Mouse (Mus musculus) MEL (cell line): ENCODE measurements around the gene D17Wsu92e. TPM values are rescaled to one million over a fixed set of nuclear protein-coding genes. Genes with fewer than 3 reads are reported as not detected.

ENCODE experiments used
- DNase-seq: peaks from one replicate; pipeline ENCODE4 v3.0.0; 2011; ENCODE audit warnings: low read depth, low spot score
- H3K27ac ChIP-seq: 2 replicates; pipeline ENCODE4 v1.5.1; 2012; ENCODE audit warnings: low read depth, mild to moderate bottlenecking, control low read depth, low read length, moderate library complexity; ENCODE audit not compliant: control insufficient read depth
- H3K27me3 ChIP-seq, 2 experiments: fragments of 150-350 bp in 1 of 2; sonication (generic) in 1 of 2; 2 replicates each; pipeline ENCODE4 v1.6.1; 2012; ENCODE audit warnings: low read length in 2 of 2, mild to moderate bottlenecking in 2 of 2, improper control_type of control experiment in 1 of 2, moderate library complexity in 1 of 2; ENCODE audit not compliant: insufficient read depth in 2 of 2, control insufficient read depth in 1 of 2
- H3K36me3 ChIP-seq, 2 experiments: 2 replicates each; pipeline ENCODE4 v1.6.1; 2012 to 2014; ENCODE audit warnings: low read length in 2 of 2, improper control_type of control experiment in 1 of 2, inconsistent platforms in 1 of 2, mild to moderate bottlenecking in 1 of 2; ENCODE audit not compliant: insufficient read depth in 2 of 2, control insufficient read depth in 1 of 2
- H3K4me1 ChIP-seq, 2 experiments: fragments of 150-350 bp in 1 of 2; sonication (generic) in 1 of 2; 2 replicates each; pipeline ENCODE4 v1.6.1; 2012; ENCODE audit warnings: low read length in 2 of 2, improper control_type of control experiment in 1 of 2, mild to moderate bottlenecking in 1 of 2; ENCODE audit not compliant: insufficient read depth in 2 of 2, control insufficient read depth in 1 of 2
- H3K4me3 ChIP-seq, 2 experiments: fragments of 150-350 bp in 1 of 2; sonication (generic) in 1 of 2; 2 replicates each; pipeline ENCODE4 v1.5.1; 2012; ENCODE audit warnings: low read depth in 2 of 2, low read length in 2 of 2, mild to moderate bottlenecking in 2 of 2, moderate library complexity in 2 of 2, control low read depth in 1 of 2, improper control_type of control experiment in 1 of 2; ENCODE audit not compliant: control insufficient read depth in 1 of 2, insufficient read depth in 1 of 2
- H3K79me2 ChIP-seq: 2 replicates; pipeline ENCODE4 v1.6.1; 2012; ENCODE audit warnings: mild to moderate bottlenecking, low read length, moderate library complexity; ENCODE audit not compliant: control insufficient read depth, poor library complexity, insufficient read depth
- H3K9ac ChIP-seq: 2 replicates; pipeline ENCODE4 v1.6.1; 2012; ENCODE audit warnings: low read depth, mild to moderate bottlenecking, control low read depth, low read length, moderate library complexity; ENCODE audit not compliant: control insufficient read depth, poor library complexity, severe bottlenecking
- H3K9me3 ChIP-seq: fragments of 150-350 bp; sonication (generic); replicated peaks from 2 replicates; pipeline ENCODE4 v1.6.1; 2012; ENCODE audit warnings: mild to moderate bottlenecking, low read length, improper control_type of control experiment, moderate library complexity; ENCODE audit not compliant: insufficient read depth
- CHD1 ChIP-seq: IDR thresholded peaks from 2 replicates; pipeline ENCODE4 v1.6.1; 2012; ENCODE audit warnings: low read depth, mild to moderate bottlenecking, inconsistent platforms, low read length, improper control_type of control experiment
- CHD2 ChIP-seq: IDR thresholded peaks from 2 replicates; pipeline ENCODE4 v1.6.1; 2011; ENCODE audit warnings: low read length, improper control_type of control experiment
- E2F4 ChIP-seq: IDR thresholded peaks from 2 replicates; pipeline ENCODE4 v1.6.1; 2011; ENCODE audit warnings: low read depth, low read length, improper control_type of control experiment, borderline replicate concordance
- EP300 ChIP-seq, 2 experiments: IDR thresholded peaks; 2 replicates each; pipeline ENCODE4 v1.6.1; 2011; ENCODE audit warnings: improper control_type of control experiment in 2 of 2, low read length in 2 of 2, low read depth in 1 of 2, mild to moderate bottlenecking in 1 of 2
- ETS1 ChIP-seq: IDR thresholded peaks from 2 replicates; pipeline ENCODE4 v1.6.1; 2012; ENCODE audit warnings: low read depth, mild to moderate bottlenecking, inconsistent platforms, low read length, improper control_type of control experiment, moderate library complexity
- GABPA ChIP-seq: IDR thresholded peaks from 2 replicates; pipeline ENCODE4 v1.6.1; 2012; ENCODE audit warnings: low read depth, mild to moderate bottlenecking, inconsistent platforms, low read length, improper control_type of control experiment, moderate library complexity
- MAFK ChIP-seq: IDR thresholded peaks from 2 replicates; pipeline ENCODE4 v1.6.1; 2011; ENCODE audit warnings: low read depth, mild to moderate bottlenecking, low read length, improper control_type of control experiment, borderline replicate concordance
- MAX ChIP-seq: IDR thresholded peaks from 2 replicates; pipeline ENCODE4 v1.6.1; 2011; ENCODE audit warnings: low read length, improper control_type of control experiment
- MAZ ChIP-seq: IDR thresholded peaks from 2 replicates; pipeline ENCODE4 v1.6.1; 2012; ENCODE audit warnings: low read depth, mild to moderate bottlenecking, inconsistent platforms, low read length, improper control_type of control experiment
- MYB ChIP-seq: IDR thresholded peaks from 2 replicates; pipeline ENCODE4 v1.6.1; 2011; ENCODE audit warnings: mild to moderate bottlenecking, low read depth, low read length, improper control_type of control experiment
- MYC ChIP-seq: IDR thresholded peaks from 2 replicates; pipeline ENCODE4 v1.6.1; 2011; ENCODE audit warnings: low read depth, mild to moderate bottlenecking, low read length, improper control_type of control experiment, moderate library complexity
- NELFE ChIP-seq: IDR thresholded peaks from 2 replicates; pipeline ENCODE4 v1.6.1; 2011; ENCODE audit warnings: low read depth, low read length, improper control_type of control experiment
- NRF1 ChIP-seq: IDR thresholded peaks from 2 replicates; pipeline ENCODE4 v1.6.1; 2014; ENCODE audit warnings: low read depth, mild to moderate bottlenecking, inconsistent platforms, low read length, improper control_type of control experiment, moderate library complexity; ENCODE audit not compliant: poor library complexity, insufficient read depth, severe bottlenecking
- POLR2A ChIP-seq, 2 experiments: IDR thresholded peaks; 2 replicates each; pipeline ENCODE4 v1.6.1; 2011 to 2012; ENCODE audit warnings: low read length in 2 of 2, mild to moderate bottlenecking in 2 of 2, control low read depth in 1 of 2, improper control_type of control experiment in 1 of 2, low read depth in 1 of 2, moderate library complexity in 1 of 2; ENCODE audit not compliant: control insufficient read depth in 1 of 2, insufficient read depth in 1 of 2, poor library complexity in 1 of 2
- POLR2AphosphoS2 ChIP-seq: IDR thresholded peaks from 2 replicates; pipeline ENCODE4 v1.6.1; 2011; ENCODE audit warnings: low read length, improper control_type of control experiment
- POLR2AphosphoS5 ChIP-seq: IDR thresholded peaks from 2 replicates; pipeline ENCODE4 v1.6.1; 2012; ENCODE audit warnings: low read depth, borderline replicate concordance, mild to moderate bottlenecking, inconsistent platforms, low read length, moderate library complexity, mixed read lengths
- TBP ChIP-seq: IDR thresholded peaks from 2 replicates; pipeline ENCODE4 v1.8.0; 2011; ENCODE audit warnings: low read depth, low read length, improper control_type of control experiment
- TCF12 ChIP-seq: IDR thresholded peaks from 2 replicates; pipeline ENCODE4 v1.6.1; 2014; ENCODE audit warnings: low read depth, mild to moderate bottlenecking, inconsistent platforms, low read length, improper control_type of control experiment, moderate library complexity
- UBTF ChIP-seq: IDR thresholded peaks from 2 replicates; pipeline ENCODE4 v1.6.1; 2012; ENCODE audit warnings: low read depth, mild to moderate bottlenecking, inconsistent platforms, low read length, improper control_type of control experiment, moderate library complexity, borderline replicate concordance; ENCODE audit not compliant: insufficient read depth
- USF1 ChIP-seq: IDR thresholded peaks from 2 replicates; pipeline ENCODE4 v1.6.1; 2014; ENCODE audit warnings: low read depth, mild to moderate bottlenecking, inconsistent platforms, low read length, improper control_type of control experiment, moderate library complexity
- ZC3H11A ChIP-seq: IDR thresholded peaks from 2 replicates; pipeline ENCODE4 v1.6.1; 2012; ENCODE audit warnings: low read depth, mild to moderate bottlenecking, inconsistent platforms, low read length, improper control_type of control experiment
- ZNF384 ChIP-seq: IDR thresholded peaks from 2 replicates; pipeline ENCODE4 v1.6.1; 2012; ENCODE audit warnings: low read depth, mild to moderate bottlenecking, inconsistent platforms, low read length, improper control_type of control experiment
- polyA plus RNA-seq, 2 experiments: library from polyadenylated mRNA; stranded (reverse) in 1 of 2; unstranded in 1 of 2; fragments of >175 nt in 1 of 2; fragments of >200 nt in 1 of 2; gene quantifications; 2 replicates each; pipeline versions ENCODE4 v1.2.1 to v1.2.4; 2012; ENCODE audit warnings: low replicate concordance in 2 of 2, low read depth in 1 of 2; ENCODE audit not compliant: insufficient read length in 2 of 2, insufficient read depth in 1 of 2, missing spikeins in 1 of 2
- total RNA-seq: library from RNA; depleted of rRNA; stranded (reverse); fragments of 300-350 nt; gene quantifications from 2 replicates; pipeline ENCODE4 v1.2.3, GENCODE M21; 2012

D17Wsu92e gene
- total and polyA plus RNA-seq, 3 experiments, result 72.5 to 108 TPM; not detected in 1

DNA sequence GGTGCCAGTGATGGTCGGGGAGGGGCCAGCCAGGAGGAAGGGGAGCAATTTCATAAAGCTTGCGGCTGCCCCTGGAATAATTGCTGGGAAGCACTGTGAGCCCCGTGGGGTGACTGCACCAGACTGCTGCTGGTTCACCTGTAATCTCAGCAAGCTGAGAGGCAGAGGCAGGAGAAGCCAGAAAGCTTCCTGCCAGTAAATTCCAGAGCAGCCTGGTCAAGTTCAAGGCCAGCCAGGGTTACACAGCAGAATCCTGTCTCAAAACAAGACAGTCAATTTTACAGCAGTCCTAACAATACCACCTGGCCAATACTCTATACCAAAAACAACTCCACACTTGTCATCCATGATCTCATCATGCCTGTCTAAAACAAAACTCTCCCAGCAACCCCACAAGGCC is 8.5 kb downstream of the D17Wsu92e start:
- no peak overlapping the region for H3K4me3 ChIP-seq
- TF ChIP-seq CHD1 (no peak), NRF1 (no peak), POLR2AphosphoS5 (no peak), MYB (no peak), POLR2AphosphoS2 (no peak), ZC3H11A (no peak), TCF12 (no peak), MYC (no peak), MAFK (no peak), MAX (no peak), POLR2A (IDR thresholded peaks at IDR 0.05; ENCODE audit: control insufficient read depth in 1 of 2, insufficient read depth in 1 of 2, low read depth in 1 of 2, low read length in 2 of 2, poor library complexity in 1 of 2) (no peak), USF1 (no peak), ZNF384 (no peak), GABPA (no peak), MAZ (no peak), ETS1 (no peak), UBTF (no peak)
- H3K36me3 ChIP-seq, result peaks cover 5 to 11% of the 10 kb centered on the region in 2 experiments; a peak in 2 of 4 replicates
- no peak for DNase-seq
- no peaks in the 10 kb centered on the region for H3K27me3 ChIP-seq
- no peaks in the 10 kb centered on the region for H3K9me3 ChIP-seq
- no peak overlapping the region for H3K27ac ChIP-seq
- H3K4me1 ChIP-seq, result 0 out of 4 replicates have a peak, but pooled peaks cover 0 to 2% of the 10 kb centered on the region in 2 experiments
- peaks cover 85% of the 10 kb centered on the region for H3K79me2 ChIP-seq
- H3K9ac ChIP-seq, result no peak overlapping the region

- Histone ChIP-seq H3K27me3 (no peaks in the 10 kb centered on the region), H3K36me3 (peaks cover 8 to 11% of the 10 kb centered on the region in 2 experiments), H3K79me2 (peaks cover 85% of the 10 kb centered on the region), H3K27ac (no peak overlapping the region), H3K4me3 (no peak overlapping the region), H3K4me1 (0 out of 4 replicates have a peak, but pooled peaks cover under 1 to 2% of the 10 kb centered on the region in 2 experiments), H3K9me3 (no peaks in the 10 kb centered on the region), H3K9ac (no peak overlapping the region)
- DNase-seq, result no peak
- no peak for TF ChIP-seq EP300 (IDR thresholded peaks at IDR 0.05; ENCODE audit: low read depth in 1 of 2, low read length in 2 of 2)
- TF ChIP-seq TCF12, result no peak
- TF ChIP-seq NELFE, result no peak
- no peak for TF ChIP-seq USF1
- no peak for TF ChIP-seq CHD2
- no peak for TF ChIP-seq ZC3H11A
- no peak for TF ChIP-seq E2F4
- TF ChIP-seq NRF1, result no peak
- no peak for TF ChIP-seq MYB
- no peak for TF ChIP-seq TBP
These were observed 9.7 kb downstream of the D17Wsu92e start for GRCm38 (mm10) chr17:27810569-27811331.
